Mouse (Mus musculus) forebrain, embryonic 12.5 days (tissue): ENCODE data around the gene Emc3. TPM values are rescaled to one million over a fixed set of nuclear protein-coding genes. Genes with fewer than 3 reads are reported as not detected.
A peak's percentile ranks its signal among the peaks of the same experiment; 100 is the strongest.

Experiments
- ATAC-seq: fragments of 200-750 bp; cut with Nextera tagmentation; 2 replicates; pipeline ENCODE4 v1.8.0; 2017; ENCODE audit warnings: moderate TSS enrichment; ENCODE audit not compliant: low FRiP score
- H3K27ac ChIP-seq: fragments of 300-500 bp; sonication (generic); 2 replicates; pipeline ENCODE4 v1.5.1; 2016; ENCODE audit warnings: mild to moderate bottlenecking
- H3K27me3 ChIP-seq: fragments of 300-500 bp; sonication (generic); 2 replicates; pipeline ENCODE4 v1.6.1; 2016; ENCODE audit warnings: mild to moderate bottlenecking
- H3K36me3 ChIP-seq: fragments of 300-500 bp; sonication (generic); replicated peaks from 2 replicates; pipeline ENCODE4 v1.6.1; 2016; ENCODE audit warnings: mild to moderate bottlenecking
- H3K4me1 ChIP-seq: fragments of 300-500 bp; sonication (generic); 2 replicates; pipeline ENCODE4 v1.6.1; 2016
- H3K4me2 ChIP-seq: fragments of 300-500 bp; sonication (generic); 2 replicates; pipeline ENCODE4 v1.6.1; 2016; ENCODE audit warnings: mild to moderate bottlenecking, moderate library complexity
- H3K4me3 ChIP-seq: fragments of 300-500 bp; sonication (generic); replicated peaks from 2 replicates; pipeline ENCODE4 v1.5.1; 2016; ENCODE audit warnings: mild to moderate bottlenecking
- H3K9ac ChIP-seq: fragments of 300-500 bp; sonication (generic); 2 replicates; pipeline ENCODE4 v1.6.1; 2016; ENCODE audit warnings: mild to moderate bottlenecking
- H3K9me3 ChIP-seq: fragments of 300-500 bp; sonication (generic); 2 replicates; pipeline ENCODE4 v1.6.1; 2016
- WGBS: fragments of 180-500 bp; shearing (Covaris S2); methylation state at CpG from one replicate; pipeline ENCODE4 v1.1.7; 2016; 5-methylcytosine and 5-hydroxymethylcytosine counted together
- microRNA-seq: library from miRNA; unstranded; fragments of <30 nt; microRNA quantifications from one replicate; pipeline ENCODE4, GENCODE M21; 2017
- polyA plus RNA-seq: library from polyadenylated mRNA; unstranded; fragments of >200 nt; fragmentation: Nextera tagmentation; extraction: Ambion mirVana; gene quantifications from 2 replicates; pipeline ENCODE4 v1.2.1, GENCODE M21; 2016

The Emc3 gene
- polyA plus RNA-seq, 1 experiment from 2014 or later, result 78.5 TPM

- H3K9ac ChIP-seq, result peak overlapping the region; percentile 33
- H3K27me3 ChIP-seq, result peaks cover 55% of the 10 kb centered on the region
- H3K36me3 ChIP-seq, result no peaks in the 10 kb centered on the region
- peak overlapping the region; percentile 35 for H3K4me3 ChIP-seq
- no peak overlapping the region for H3K27ac ChIP-seq
- H3K4me2 ChIP-seq, result peak overlapping the region; percentile 59
- WGBS, result 1% methylated on average over 30 of the region's 31 CpGs
- ATAC-seq, result peak; percentile 79
- H3K4me1 ChIP-seq, result peaks cover 11% of the 10 kb centered on the region
- H3K9me3 ChIP-seq, result no peaks in the 10 kb centered on the region
Measured at GRCm38 (mm10) chr6:113469432-113469831, 62.0 kb downstream of the Emc3 start.

- Histone ChIP-seq H3K36me3 (no peaks in the 10 kb centered on the region), H3K9me3 (no peaks in the 10 kb centered on the region), H3K27ac (no peak overlapping the region), H3K27me3 (peaks cover 55% of the 10 kb centered on the region), H3K4me3 (peak overlapping the region; percentile 35), H3K9ac (peak overlapping the region; percentile 33), H3K4me1 (peaks cover 11% of the 10 kb centered on the region), H3K4me2 (peak overlapping the region; percentile 59)
- peak; percentile 62 for ATAC-seq
- 8% methylated on average over 9 of the region's 9 CpGs for WGBS
Measured at GRCm38 (mm10) chr6:113469021-113469420, 62.4 kb downstream of the Emc3 start.

GRCm38 (mm10) chr6:113468512-113468911 is 62.9 kb downstream of the Emc3 start:
- no peaks in the 10 kb centered on the region for H3K9me3 ChIP-seq
- H3K4me2 ChIP-seq, result peak overlapping the region; percentile 59; the same call in 1 of the 2 replicates
- peaks cover 55% of the 10 kb centered on the region for H3K27me3 ChIP-seq
- no peaks in the 10 kb centered on the region for H3K36me3 ChIP-seq
- WGBS, result 62% methylated on average over 3 of the region's 3 CpGs
- H3K9ac ChIP-seq, result no peak overlapping the region
- H3K4me1 ChIP-seq, result peaks cover 11% of the 10 kb centered on the region
- no peak for ATAC-seq
- no peak overlapping the region for H3K27ac ChIP-seq
- no peak overlapping the region for H3K4me3 ChIP-seq

GRCm38 (mm10) chr6:113465602-113466001 is 65.8 kb downstream of the Emc3 start:
- Histone ChIP-seq H3K9ac (no peak overlapping the region), H3K4me1 (peaks cover 7% of the 10 kb centered on the region), H3K27me3 (peaks cover 40% of the 10 kb centered on the region), H3K9me3 (no peaks in the 10 kb centered on the region), H3K4me3 (no peak overlapping the region), H3K36me3 (no peaks in the 10 kb centered on the region), H3K4me2 (no peak overlapping the region), H3K27ac (no peak overlapping the region)
- 58% methylated on average over 5 of the region's 5 CpGs for WGBS
- ATAC-seq, result no peak

Small RNA genes within 50 kb of the gene (microRNA-seq; reads per million reads assigned to microRNA genes)
- gene Gm23365, result not detected

Other genes starting within 250 kb of the Emc3 start
- gene Cpne9, start 249.3 kb downstream of the Emc3 start, polyA plus RNA-seq, result 0.22 and 0.34 TPM in 2 replicates
- 30.6 and 34.7 TPM in 2 replicates for gene Brpf1, start 224.5 kb downstream of the Emc3 start, polyA plus RNA-seq
- 13.6 and 13.7 TPM in 2 replicates for gene Ogg1, start 204.7 kb downstream of the Emc3 start, polyA plus RNA-seq
- 57.9 and 59.1 TPM in 2 replicates for gene Camk1, start 187.7 kb downstream of the Emc3 start, polyA plus RNA-seq
- gene Tada3, start 153.8 kb downstream of the Emc3 start, polyA plus RNA-seq, result 67.6 and 70.7 TPM in 2 replicates
- 327 and 333 TPM in 2 replicates for gene Arpc4, start 153.5 kb downstream of the Emc3 start, polyA plus RNA-seq
- 6.5 and 7.0 TPM in 2 replicates for gene Ttll3, start 142.4 kb downstream of the Emc3 start, polyA plus RNA-seq
- gene Rpusd3, start 112.3 kb downstream of the Emc3 start, polyA plus RNA-seq, result 23.8 and 28.1 TPM in 2 replicates
- not detected in 2 replicates for gene Cidec, start 95.9 kb downstream of the Emc3 start, polyA plus RNA-seq
- gene Jagn1, start 89.1 kb downstream of the Emc3 start, polyA plus RNA-seq, result 68.5 and 71.3 TPM in 2 replicates
- gene Il17re, start 73.2 kb downstream of the Emc3 start, polyA plus RNA-seq, result 0.46 and 0.55 TPM in 2 replicates
- gene Il17rc, start 60.2 kb downstream of the Emc3 start, polyA plus RNA-seq, result 1.6 and 2.2 TPM in 2 replicates
- gene Creld1, start 48.4 kb downstream of the Emc3 start, polyA plus RNA-seq, result 39.6 and 43.1 TPM in 2 replicates
- gene Prrt3, start 29.7 kb downstream of the Emc3 start, polyA plus RNA-seq, result 2.3 and 2.4 TPM in 2 replicates
- 15.9 and 18.8 TPM in 2 replicates for gene Fancd2, start within 50 bp of the Emc3 start, polyA plus RNA-seq
- 0.28 and 0.35 TPM in 2 replicates for gene Fancd2os, start 69.1 kb upstream of the Emc3 start, polyA plus RNA-seq
- gene Brk1, start 73.1 kb upstream of the Emc3 start, polyA plus RNA-seq, result 189 and 194 TPM in 2 replicates
- 54.9 and 61.8 TPM in 2 replicates for gene Vhl, start 92.3 kb upstream of the Emc3 start, polyA plus RNA-seq
- 0.63 and 1.6 TPM in 2 replicates for gene Irak2, start 106.8 kb upstream of the Emc3 start, polyA plus RNA-seq
- gene Tatdn2, start 165.4 kb upstream of the Emc3 start, polyA plus RNA-seq, result 0.94 and 0.96 TPM in 2 replicates
- gene Ghrl, start 188.2 kb upstream of the Emc3 start, polyA plus RNA-seq, result 0.92 and 1.2 TPM in 2 replicates
- 230 and 237 TPM in 2 replicates for gene Sec13, start 209.1 kb upstream of the Emc3 start, polyA plus RNA-seq